Mouse (Mus musculus) testis, adult 2 months (tissue): Measurements from ENCODE around the gene Tmem107.

Experiments used
- CTCF ChIP-seq: fragments of 200-500 bp; IDR thresholded peaks from 2 replicates; pipeline ENCODE4 v1.5.1; 2012; ENCODE audit warnings: low read depth, mild to moderate bottlenecking, inconsistent platforms, low read length, moderate library complexity; ENCODE audit not compliant: control insufficient read depth, insufficient read depth, insufficient replicate concordance
- POLR2A ChIP-seq: fragments of 200-500 bp; IDR thresholded peaks from 2 replicates; pipeline ENCODE4 v1.6.1; 2012; ENCODE audit warnings: low read depth, mild to moderate bottlenecking, inconsistent platforms, low read length, moderate library complexity; ENCODE audit not compliant: control insufficient read depth

DNA sequence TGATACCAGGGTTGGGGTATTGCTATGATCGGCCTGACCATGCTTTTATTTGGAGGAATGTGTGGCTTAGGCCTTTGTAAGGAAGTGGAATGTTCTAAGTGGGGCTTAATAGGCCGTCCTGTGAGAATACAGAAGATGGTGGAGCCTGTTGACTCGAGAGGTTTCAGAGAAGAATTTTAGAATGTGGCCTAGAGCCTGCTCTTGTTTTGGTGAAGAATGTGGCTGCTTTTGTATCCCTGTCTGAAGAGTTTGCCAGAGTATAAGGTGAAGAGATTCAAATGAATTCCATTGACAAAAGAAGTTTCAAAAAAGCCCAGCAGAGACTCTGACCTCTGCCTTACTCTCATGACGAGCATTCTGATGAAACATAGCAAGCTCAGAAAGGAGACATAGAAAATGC, 18.8 kb upstream of the Tmem107 start:
- TF ChIP-seq CTCF (no peak), POLR2A (no peak)
